Mouse (Mus musculus): ENCODE measurements at regions not wholly inside any gene's neighbourhood (a gene's known extent, or its start where the extent isn't known, plus 50 kb on each side); places are given as distances from the start of the nearest gene placed in this dataset.

DNA sequence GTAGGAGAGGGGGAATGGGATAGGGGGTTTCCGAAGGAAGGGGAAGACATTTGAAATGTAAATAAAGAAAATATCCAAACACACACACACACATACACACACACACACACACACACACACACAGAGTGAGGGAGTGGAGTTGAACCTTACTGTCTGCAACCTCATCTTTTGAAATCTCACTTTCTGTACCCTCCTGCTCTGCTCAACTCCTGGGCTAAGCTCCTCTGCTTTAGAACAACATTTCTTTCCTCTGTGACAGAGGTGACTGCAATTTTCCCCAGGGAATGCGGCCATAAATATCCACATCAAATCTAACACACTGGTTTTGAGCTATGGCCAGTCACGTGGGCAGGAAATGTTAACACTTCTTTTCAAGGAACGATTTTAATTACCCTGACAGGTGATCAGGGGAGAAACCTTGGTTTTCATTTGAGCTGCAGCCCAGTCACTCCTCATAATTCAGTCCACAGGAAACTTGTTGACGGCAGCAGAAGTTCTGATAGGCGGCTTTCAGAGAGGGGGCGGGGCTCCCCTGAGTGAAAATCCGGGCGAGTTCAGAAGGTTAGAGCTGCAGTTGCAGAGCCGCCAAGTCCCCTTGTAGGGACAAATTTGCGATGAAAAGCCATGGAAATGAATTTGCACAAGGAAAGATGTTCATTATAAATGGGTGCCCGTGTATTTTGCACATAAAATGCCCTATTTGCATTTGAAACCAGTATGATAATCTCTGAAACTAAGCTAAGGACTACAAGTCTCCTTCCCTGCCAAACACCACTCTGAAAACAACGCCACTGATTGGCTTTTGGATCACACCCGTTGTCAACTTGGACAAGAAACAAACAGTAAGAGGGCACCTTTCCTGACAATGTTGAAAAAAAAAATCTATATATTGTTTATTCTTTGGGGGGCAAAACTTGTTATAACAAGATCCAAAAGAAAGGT is 63.0 kb upstream of the L3mbtl4 start:
- peak; percentile 24 to 35 for DNase-seq (ENCODE audit: low spot score in 2 of 2)

DNA sequence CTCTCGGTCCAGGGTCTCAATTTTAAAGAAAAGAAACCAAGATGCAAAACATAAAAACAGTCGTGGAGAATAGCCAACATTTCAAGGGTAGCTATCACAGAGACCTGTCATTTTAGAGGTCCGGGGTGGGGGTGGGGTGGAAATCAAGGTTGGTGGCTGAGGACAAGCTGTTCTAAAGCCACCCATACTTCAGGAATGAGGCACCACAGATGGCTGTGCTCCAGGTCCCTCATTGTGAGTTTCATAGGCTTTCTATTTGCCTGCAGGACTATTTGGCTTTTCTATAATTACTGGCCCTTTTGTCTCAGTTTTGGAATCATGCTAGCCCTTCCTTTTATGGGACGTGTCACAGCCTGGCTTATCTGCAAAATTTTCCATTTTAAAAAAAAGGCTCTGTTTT is 55.4 kb upstream of the L3mbtl4 start:
- DNase-seq (ENCODE audit: low spot score in 2 of 2) = no peak

DNA sequence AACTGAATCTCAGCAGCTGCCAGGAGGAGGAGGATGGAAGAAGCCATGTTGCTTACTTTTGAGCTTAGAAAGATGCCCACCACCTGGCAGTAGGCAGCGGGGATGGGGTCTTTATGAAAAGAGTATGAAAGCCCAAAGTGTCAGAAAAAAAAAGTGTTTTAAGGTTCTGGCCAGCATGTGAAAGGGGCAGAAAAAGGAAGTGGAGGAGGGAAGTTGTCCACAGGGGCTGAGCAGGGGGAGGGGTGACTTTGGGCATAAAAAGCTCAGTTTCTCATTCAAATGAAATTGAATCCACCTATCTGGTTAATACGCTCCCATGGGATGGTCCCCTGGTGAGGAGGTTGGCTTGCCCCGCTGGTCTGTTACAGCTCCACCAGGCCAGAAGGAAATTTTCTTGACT is 50.4 kb upstream of the L3mbtl4 start:
- DNase-seq (ENCODE audit: low spot score in 2 of 2) = no peak

Data from adrenal gland, postnatal 4 days (tissue).